Mouse (Mus musculus) spleen, adult 12 weeks (tissue): ENCODE results near the gene Gm20388.

Experiments
- DNase-seq: peaks from one replicate; pipeline ENCODE4 v3.0.0; 2022; ENCODE audit warnings: low spot score

Gene Gm20388

DNA sequence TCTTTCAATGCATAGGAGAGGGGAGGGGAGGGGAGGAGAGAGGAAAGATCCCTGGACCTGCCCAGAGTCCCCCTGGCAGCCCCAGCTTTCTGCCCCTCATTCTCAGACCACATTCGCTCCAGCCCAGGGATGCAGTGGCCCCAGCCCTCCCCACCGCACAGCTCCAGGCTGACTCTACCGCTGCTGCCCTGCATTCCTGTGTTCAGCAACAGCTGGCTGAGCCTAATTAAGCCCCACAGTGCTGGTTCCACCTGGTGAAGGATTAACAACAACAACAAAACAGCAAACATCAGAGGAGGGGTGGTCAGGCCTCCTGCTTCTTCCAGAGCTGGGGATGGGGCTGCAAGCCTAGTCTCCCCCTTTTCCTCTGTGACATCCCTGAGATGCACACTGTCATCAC lies 2818.0 kb downstream of the Gm20388 start:
- no peak for DNase-seq

DNA sequence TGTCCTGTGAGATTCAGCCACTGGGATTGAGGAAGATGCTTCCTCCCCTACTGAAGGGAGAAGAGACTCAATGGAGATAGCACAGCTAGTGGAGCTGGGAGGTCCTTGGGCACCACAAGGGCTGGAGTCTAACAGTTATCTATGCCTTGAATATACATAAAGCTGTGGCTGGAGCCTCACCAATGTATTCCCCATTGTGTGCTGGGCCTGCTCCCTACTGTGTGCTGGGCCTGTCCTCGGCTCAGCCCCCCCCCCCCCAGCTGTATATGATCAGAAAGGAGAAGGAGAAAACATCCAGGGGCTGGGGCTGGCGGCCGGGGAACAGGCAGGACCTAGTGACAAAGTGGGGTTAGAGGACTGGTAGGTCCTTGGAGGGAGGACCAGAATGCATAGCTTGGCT lies 2824.5 kb downstream of the Gm20388 start:
- no peak for DNase-seq

GRCm38 (mm10) chr8:122735542-122736473 lies 2825.2 kb downstream of the Gm20388 start:
- peak; percentile 46 for DNase-seq

- no peak for DNase-seq
Measured at GRCm38 (mm10) chr8:122736623-122737022, 2826.0 kb downstream of the Gm20388 start.

GRCm38 (mm10) chr8:122737071-122737470 lies 2826.4 kb downstream of the Gm20388 start:
- no peak for DNase-seq

- no peak for DNase-seq
Measured at GRCm38 (mm10) chr8:122737886-122738285, 2827.2 kb downstream of the Gm20388 start.

DNA sequence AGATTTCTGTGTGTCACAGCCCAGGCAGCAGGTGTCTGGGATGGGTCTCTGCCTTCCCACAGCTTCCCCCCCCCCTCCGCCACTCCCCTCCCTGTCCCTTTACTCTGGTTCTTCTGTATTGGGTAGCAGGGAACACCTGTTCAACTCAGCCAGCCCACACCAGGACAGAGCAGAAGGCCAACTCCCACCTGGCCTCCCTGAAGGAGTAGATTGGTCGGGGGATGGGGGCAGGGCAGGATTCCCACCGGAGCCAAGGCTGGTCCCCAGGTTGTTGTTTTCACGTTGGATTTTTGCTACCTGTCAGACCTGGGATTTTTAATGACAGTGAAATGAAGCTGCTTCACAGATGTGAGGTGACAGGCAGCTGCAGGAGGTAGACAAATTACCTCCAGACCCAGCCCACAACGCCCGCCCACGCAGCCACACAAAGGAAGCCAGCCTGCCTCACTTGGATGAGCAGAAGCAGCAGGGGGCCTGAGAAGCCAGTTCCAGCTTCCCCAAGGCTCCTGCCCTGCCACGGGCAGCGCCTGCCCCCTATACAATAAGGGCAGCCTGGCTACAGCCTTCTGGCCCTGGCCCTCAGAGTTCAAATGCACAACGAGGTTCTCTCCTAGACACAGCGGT lies 2828.6 kb downstream of the Gm20388 start:
- peak; percentile 57 for DNase-seq

DNA sequence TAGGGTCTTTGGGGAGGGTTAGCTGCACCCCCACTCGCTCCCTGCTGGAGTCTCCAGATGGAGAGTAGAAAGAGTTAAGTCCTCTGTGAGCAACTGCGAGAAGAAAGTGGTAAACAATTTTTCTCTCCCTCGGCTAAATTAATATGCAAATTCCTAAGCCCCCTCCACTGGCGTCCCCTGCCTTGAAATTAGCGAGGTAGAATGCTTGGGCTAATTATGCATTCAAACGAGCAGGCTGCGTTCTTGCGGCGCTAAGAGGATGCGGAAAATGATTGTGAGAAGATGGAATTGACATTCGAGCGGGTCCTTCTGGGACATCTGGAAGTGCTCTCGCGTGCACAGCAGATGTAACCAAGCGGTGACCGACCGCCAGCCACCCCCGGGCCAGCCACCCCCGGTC lies 2831.8 kb downstream of the Gm20388 start:
- no peak for DNase-seq

GRCm38 (mm10) chr8:122745022-122745749 lies 2834.5 kb downstream of the Gm20388 start:
- no peak for DNase-seq

DNA sequence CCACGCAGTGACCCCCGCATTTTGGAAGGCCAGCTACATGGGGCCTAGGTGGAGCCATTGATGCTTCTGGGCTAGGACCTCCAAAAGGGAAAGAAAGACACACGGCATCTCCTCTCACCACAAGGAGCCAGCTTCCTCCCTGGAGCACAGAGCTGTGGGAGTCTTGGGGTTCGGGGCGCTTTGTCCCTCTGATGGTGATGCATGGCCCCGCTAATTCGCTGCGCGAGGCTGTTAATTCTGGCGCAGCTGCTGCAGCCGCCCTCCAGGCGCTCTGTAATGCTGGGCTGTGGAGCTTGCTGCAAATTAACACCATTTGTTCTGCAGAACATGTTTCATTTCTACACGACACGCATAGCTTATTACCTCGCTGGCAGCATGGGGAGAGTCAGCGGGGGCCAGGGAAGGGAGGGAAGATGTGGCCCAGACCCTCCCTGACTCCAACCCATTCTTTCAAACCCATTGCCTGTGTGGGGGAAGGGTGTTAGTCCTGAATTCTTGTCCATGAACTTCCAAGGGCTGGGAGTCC lies 2835.2 kb downstream of the Gm20388 start:
- no peak for DNase-seq

- no peak for DNase-seq
Measured at GRCm38 (mm10) chr8:122746439-122746838, 2835.8 kb downstream of the Gm20388 start.

GRCm38 (mm10) chr8:122747825-122748224 lies 2837.2 kb downstream of the Gm20388 start:
- DNase-seq: no peak

GRCm38 (mm10) chr8:122749333-122749958 lies 2838.8 kb downstream of the Gm20388 start:
- no peak for DNase-seq

GRCm38 (mm10) chr8:122751342-122751741 lies 2840.7 kb downstream of the Gm20388 start:
- DNase-seq: no peak

- no peak for DNase-seq
Measured at GRCm38 (mm10) chr8:122752111-122752721, 2841.6 kb downstream of the Gm20388 start.

DNA sequence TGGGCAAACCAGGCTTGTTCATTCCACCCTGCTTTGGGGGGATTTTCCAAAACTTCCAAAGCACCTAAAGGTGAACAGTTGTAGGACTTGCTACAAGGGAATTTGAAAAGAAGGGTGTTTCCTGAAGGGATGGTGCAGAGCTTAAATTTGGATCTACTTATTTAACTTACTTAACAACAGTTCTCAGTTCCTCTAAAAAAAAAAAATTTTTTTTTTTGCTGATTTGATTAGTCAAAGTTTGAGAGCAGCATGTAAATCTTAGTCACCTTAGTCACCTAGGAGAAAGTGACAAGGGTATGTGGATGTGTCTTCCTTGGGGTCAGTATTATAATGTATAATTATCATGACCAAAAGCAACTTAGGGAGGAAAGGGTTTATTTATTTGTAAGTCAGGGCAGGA lies 2848.0 kb downstream of the Gm20388 start:
- DNase-seq: no peak

DNA sequence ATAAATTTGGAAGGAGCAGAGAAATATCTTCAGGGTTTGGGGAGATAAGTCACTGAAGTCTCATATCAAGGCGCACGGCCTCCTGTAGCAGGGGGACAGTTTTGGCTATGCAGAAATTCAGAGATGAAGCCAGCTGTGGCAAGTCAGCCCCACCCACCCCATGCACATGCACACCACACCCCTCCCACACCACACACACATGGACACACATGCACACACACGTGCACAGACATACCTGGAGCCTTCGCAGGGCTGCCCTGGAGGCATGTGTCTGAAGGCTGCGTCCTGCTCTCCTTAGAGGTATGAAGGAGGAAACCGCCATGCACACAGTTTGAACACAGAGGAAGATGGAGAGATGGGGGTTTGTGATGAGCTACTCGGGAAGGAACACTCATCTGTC lies 2849.5 kb downstream of the Gm20388 start:
- no peak for DNase-seq

GRCm38 (mm10) chr8:122761109-122761508 lies 2850.5 kb downstream of the Gm20388 start:
- no peak for DNase-seq

DNA sequence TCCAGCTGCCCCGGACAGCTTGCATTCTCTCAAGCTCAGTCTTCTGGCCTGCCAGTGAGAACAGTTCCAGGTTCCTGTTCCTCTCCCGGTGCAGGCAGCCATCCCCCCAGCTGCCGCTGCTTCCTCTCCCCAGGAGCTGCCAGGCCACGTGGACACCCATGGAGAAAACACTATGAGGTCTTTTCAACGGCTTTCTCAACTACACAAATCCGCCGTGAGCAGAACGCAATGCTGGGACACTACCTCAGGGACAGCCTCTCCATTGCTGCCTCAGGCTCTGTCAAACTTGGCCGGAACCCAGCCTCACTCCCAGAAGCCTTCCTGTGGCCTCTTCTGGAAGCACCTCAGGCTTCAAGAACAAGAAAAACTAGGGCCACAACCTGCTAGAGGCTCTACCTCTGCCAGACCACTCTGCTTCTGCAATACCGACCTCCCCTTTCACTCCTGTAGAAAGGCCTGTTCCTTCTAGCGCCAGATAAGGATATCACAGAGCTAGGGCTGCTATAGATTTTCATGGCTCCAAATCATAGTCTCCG lies 2852.2 kb downstream of the Gm20388 start:
- no peak for DNase-seq

GRCm38 (mm10) chr8:122763267-122763738 lies 2852.7 kb downstream of the Gm20388 start:
- no peak for DNase-seq
